Mouse (Mus musculus): Measurements from ENCODE around the gene Sprr2a1.
"Not testable (repeated sequence)": the region's sequence is repeated elsewhere in the genome, so short reads cannot be mapped to it uniquely, and the experiment has no call there.

- not testable (repeated sequence) for TF ChIP-seq CTCF (IDR thresholded peaks at IDR 0.05; ENCODE audit: low read depth, low read length); POLR2AphosphoS5 (IDR thresholded peaks at IDR 0.05; ENCODE audit: insufficient replicate concordance, low read depth, low read length); TAL1 (conservative IDR thresholded peaks at IDR 0.05; ENCODE audit: low read depth, low read length)
Measured at GRCm38 (mm10) chr3:92263462-92263861, 47.9 kb downstream of the Sprr2a1 start.

All from G1E (cell line).